Mouse (Mus musculus) cortical plate, adult 2 months (tissue): ENCODE results near the gene Tyrobp. TPM values are rescaled to one million over a fixed set of nuclear protein-coding genes. Genes with fewer than 3 reads are reported as not detected.
A peak's percentile ranks its signal among the peaks of the same experiment; 100 is the strongest.

Experiments used
- H3K27ac ChIP-seq: fragments of 200-500 bp; 2 replicates; pipeline ENCODE4 v1.5.1; 2012; ENCODE audit warnings: low read length, control low read depth, inconsistent platforms; ENCODE audit not compliant: insufficient read depth
- H3K4me1 ChIP-seq: fragments of 200-500 bp; 2 replicates; pipeline ENCODE4 v1.6.1; 2011; ENCODE audit warnings: low read length; ENCODE audit not compliant: control insufficient read depth, insufficient read depth
- H3K4me3 ChIP-seq: fragments of 200-500 bp; 2 replicates; pipeline ENCODE4 v1.5.1; 2011; ENCODE audit warnings: mild to moderate bottlenecking, low read length, control low read depth; ENCODE audit not compliant: insufficient read depth
- CTCF ChIP-seq: fragments of 200-500 bp; IDR thresholded peaks from 2 replicates; pipeline ENCODE4 v1.5.1; 2011; ENCODE audit warnings: mild to moderate bottlenecking, control low read depth, low read length; ENCODE audit not compliant: insufficient read depth; ENCODE audit errors: extremely low read depth
- POLR2A ChIP-seq: fragments of 200-500 bp; IDR thresholded peaks from 2 replicates; pipeline ENCODE4 v1.6.1; 2011; ENCODE audit warnings: mild to moderate bottlenecking, low read length, control low read depth; ENCODE audit not compliant: insufficient read depth; ENCODE audit errors: extremely low read depth
- polyA plus RNA-seq: library from polyadenylated mRNA; depleted of rRNA; stranded (reverse); fragments of >200 nt; gene quantifications from 2 replicates; pipeline ENCODE4 v1.2.3, GENCODE M21; 2012; rRNA removed

Gene Tyrobp
- 78.9 and 79.5 TPM in 2 replicates for polyA plus RNA-seq

GRCm38 (mm10) chr7:30413596-30413995 lies at the start of gene Tyrobp:
Gene Tyrobp, plus strand, starts transcription at chr7:30413760.
- no peak for TF ChIP-seq CTCF
- TF ChIP-seq POLR2A = 0 out of 2 replicates have a peak, but pooled peaks have one; percentile 28
- H3K27ac ChIP-seq = peak within 1 kb of the TSS; percentile 33; the same call in 1 of the 2 replicates
- no peaks in the 10 kb centered on the region for H3K4me1 ChIP-seq
- H3K4me3 ChIP-seq = 0 out of 2 replicates have a peak within 1 kb of the TSS, but pooled peaks have one; percentile 9

GRCm38 (mm10) chr7:30367466-30367865 lies 46.1 kb upstream of the Tyrobp start:
- H3K4me1 ChIP-seq = peaks cover 5% of the 10 kb centered on the region; the same call in 1 of the 2 replicates
- H3K4me3 ChIP-seq = no peak overlapping the region
- TF ChIP-seq CTCF = no peak
- TF ChIP-seq POLR2A = no peak
- H3K27ac ChIP-seq = no peak overlapping the region

- TF ChIP-seq CTCF = peak; percentile 95
- TF ChIP-seq POLR2A = peak; percentile 98
- Histone ChIP-seq H3K4me1 (no peaks in the 10 kb centered on the region), H3K27ac (no peak overlapping the region), H3K4me3 (peak overlapping the region; percentile 40)
Measured at GRCm38 (mm10) chr7:30373501-30373962, 40.0 kb upstream of the Tyrobp start.

- TF ChIP-seq POLR2A (no peak), CTCF (no peak)
- H3K27ac ChIP-seq = no peak overlapping the region
- H3K4me1 ChIP-seq = no peaks in the 10 kb centered on the region
- H3K4me3 ChIP-seq = no peak overlapping the region
Measured at GRCm38 (mm10) chr7:30380061-30380460, 33.5 kb upstream of the Tyrobp start.

- Histone ChIP-seq H3K4me1 (no peaks in the 10 kb centered on the region), H3K27ac (no peak overlapping the region), H3K4me3 (no peak overlapping the region)
- TF ChIP-seq POLR2A = no peak
- TF ChIP-seq CTCF = no peak
Measured at GRCm38 (mm10) chr7:30384106-30384505, 29.5 kb upstream of the Tyrobp start.

- Histone ChIP-seq H3K27ac (no peak overlapping the region), H3K4me1 (no peaks in the 10 kb centered on the region; the same call in 1 of the 2 replicates), H3K4me3 (no peak overlapping the region)
- TF ChIP-seq CTCF = no peak
- no peak for TF ChIP-seq POLR2A
Measured at GRCm38 (mm10) chr7:30392746-30393520, 20.6 kb upstream of the Tyrobp start.

- H3K27ac ChIP-seq = no peak overlapping the region
- no peak for TF ChIP-seq CTCF
- TF ChIP-seq POLR2A = no peak
Measured at GRCm38 (mm10) chr7:30393631-30394030, 19.9 kb upstream of the Tyrobp start.

GRCm38 (mm10) chr7:30394379-30394778 lies 19.2 kb upstream of the Tyrobp start:
- TF ChIP-seq POLR2A (no peak), CTCF (no peak)
- no peaks in the 10 kb centered on the region; the same call in 1 of the 2 replicates for H3K4me1 ChIP-seq
- H3K4me3 ChIP-seq = no peak overlapping the region
- H3K27ac ChIP-seq = no peak overlapping the region

More at GRCm38 (mm10) chr7:30393631-30394030, 19.9 kb upstream of the Tyrobp start:
- Histone ChIP-seq H3K4me1 (no peaks in the 10 kb centered on the region; the same call in 1 of the 2 replicates), H3K4me3 (no peak overlapping the region)

- TF ChIP-seq POLR2A (no peak), CTCF (0 out of 2 replicates have a peak, but pooled peaks have one; percentile 7)
- H3K4me3 ChIP-seq = no peak overlapping the region
- H3K27ac ChIP-seq = no peak overlapping the region
- H3K4me1 ChIP-seq = no peaks in the 10 kb centered on the region; the same call in 1 of the 2 replicates
Measured at GRCm38 (mm10) chr7:30394871-30395270, 18.7 kb upstream of the Tyrobp start.

GRCm38 (mm10) chr7:30399671-30400070 lies 13.9 kb upstream of the Tyrobp start:
- no peak overlapping the region for H3K4me3 ChIP-seq
- no peak overlapping the region for H3K27ac ChIP-seq
- TF ChIP-seq POLR2A = no peak
- no peak for TF ChIP-seq CTCF
- H3K4me1 ChIP-seq = no peaks in the 10 kb centered on the region
